Mouse (Mus musculus) neutrophil, adult 5-6 weeks (primary cell): ENCODE data around the gene 4933402D24Rik. TPM values are rescaled to one million over a fixed set of nuclear protein-coding genes. Genes with fewer than 3 reads are reported as not detected.

ENCODE experiments used
- ATAC-seq: fragments of 151-379, 151-347 bp; 2 replicates; pipeline ENCODE4 v1.8.0; 2017; ENCODE audit warnings: mild to moderate bottlenecking, moderate TSS enrichment; ENCODE audit not compliant: insufficient number of reproducible peaks, poor library complexity, low FRiP score, severe bottlenecking; ENCODE audit errors: extremely low read depth
- total RNA-seq: library from RNA; stranded (forward); fragments of 200-1000 nt; gene quantifications from 2 replicates; pipeline ENCODE4 v1.2.3, GENCODE M21; 2017

4933402D24Rik gene
- total RNA-seq: not detected in 2 replicates

- no peak for ATAC-seq
Measured at GRCm38 (mm10) chr1:63769167-63769566, at the start of gene 4933402D24Rik. 4933402D24Rik (minus strand) TSS chr1:63769267.

DNA sequence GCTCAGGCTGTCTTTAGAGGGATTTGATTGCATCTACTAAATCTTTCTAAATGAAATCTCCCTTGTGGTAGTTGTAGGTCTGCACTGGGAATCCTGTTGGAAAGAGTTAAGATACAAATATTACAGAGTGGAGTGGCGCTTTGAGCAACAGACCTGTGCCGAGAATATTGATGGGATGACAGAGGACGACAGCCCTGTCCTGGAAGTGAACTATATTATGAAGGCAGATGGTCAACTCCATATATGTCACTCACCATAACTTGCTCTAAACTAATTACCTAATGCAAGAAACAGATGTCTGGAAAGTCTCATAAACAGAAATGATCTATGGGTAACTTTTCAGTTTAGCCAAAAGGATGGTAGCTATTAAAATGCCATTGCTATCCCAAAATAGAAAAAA, 39.5 kb upstream of the 4933402D24Rik start:
- ATAC-seq: no peak

GRCm38 (mm10) chr1:63805095-63805494, 36.0 kb upstream of the 4933402D24Rik start:
- ATAC-seq: no peak

DNA sequence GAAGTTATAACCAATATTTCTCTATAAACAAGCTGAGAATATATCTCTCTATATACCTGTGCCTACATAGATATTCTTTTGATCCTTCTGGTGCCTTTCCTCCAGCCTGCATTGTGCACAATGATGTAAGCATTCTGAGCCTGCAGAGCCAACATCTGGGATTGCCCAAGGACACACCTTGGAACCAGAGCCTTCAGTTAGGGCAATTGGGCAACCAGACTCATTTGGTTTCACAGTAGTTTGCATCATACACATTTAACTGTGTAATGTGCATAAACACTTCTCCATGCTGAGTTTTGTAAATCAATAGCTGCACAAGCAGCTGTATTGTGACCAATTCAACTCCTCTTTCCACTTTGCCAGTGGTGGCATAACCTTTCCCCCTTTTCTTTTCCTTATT, 25.3 kb upstream of the 4933402D24Rik start:
- no peak for ATAC-seq

DNA sequence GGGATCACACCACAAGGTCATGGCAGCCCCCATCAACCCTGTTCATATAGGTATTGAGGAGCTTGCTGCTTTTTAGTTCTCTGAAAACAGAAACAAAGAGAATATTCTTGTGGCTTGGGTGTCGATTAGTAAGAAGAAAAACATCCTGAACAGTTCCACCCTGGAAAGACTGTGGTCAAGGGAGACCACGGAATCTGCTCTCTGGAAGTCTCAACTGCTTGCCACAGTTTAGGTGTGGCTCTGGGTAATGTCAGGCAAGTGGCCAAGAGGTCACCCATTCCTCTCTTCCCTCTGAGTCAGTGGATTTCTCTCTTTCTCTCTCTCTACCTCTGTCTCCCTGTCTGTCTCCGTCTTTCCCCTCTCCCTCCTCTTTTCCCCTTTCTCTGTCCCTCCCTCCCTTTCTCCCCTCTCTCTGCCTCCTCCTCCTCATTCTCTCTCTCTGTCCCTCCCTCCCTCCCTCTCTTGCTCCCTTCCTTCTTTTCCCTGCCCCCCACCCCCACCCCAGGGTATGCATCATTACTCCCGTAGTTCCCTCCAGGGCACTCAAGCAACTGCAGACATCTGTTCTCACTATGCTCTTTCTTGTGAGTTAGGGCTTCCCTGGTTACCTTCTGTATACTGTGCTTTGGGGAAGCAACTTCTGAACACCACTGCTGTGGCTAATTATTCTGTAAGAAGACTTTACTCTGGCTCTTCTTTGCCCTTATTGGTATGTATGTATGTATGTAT, 8.0 kb upstream of the 4933402D24Rik start:
- no peak for ATAC-seq

DNA sequence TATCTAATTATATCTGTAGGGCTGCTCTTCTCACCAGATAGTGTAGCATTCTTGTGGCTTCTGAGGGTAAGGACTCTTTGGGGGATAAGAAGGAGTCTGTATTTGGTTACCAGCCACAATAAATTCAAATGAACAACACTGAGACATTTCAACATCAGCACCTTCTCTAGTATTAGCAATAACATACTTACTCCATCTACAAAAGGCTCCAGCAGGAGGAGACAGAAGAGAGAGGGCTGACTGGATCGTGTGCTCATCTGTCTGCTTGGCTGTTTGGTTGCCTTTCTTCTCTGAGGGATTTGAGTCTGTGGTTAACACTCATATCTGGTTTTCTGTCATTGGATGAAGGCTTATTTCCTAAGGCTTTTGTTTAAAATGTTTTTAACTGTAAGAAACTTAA, 7.3 kb upstream of the 4933402D24Rik start:
- no peak for ATAC-seq

- no peak for ATAC-seq
Measured at GRCm38 (mm10) chr1:63770309-63770708, 1.2 kb upstream of the 4933402D24Rik start.

DNA sequence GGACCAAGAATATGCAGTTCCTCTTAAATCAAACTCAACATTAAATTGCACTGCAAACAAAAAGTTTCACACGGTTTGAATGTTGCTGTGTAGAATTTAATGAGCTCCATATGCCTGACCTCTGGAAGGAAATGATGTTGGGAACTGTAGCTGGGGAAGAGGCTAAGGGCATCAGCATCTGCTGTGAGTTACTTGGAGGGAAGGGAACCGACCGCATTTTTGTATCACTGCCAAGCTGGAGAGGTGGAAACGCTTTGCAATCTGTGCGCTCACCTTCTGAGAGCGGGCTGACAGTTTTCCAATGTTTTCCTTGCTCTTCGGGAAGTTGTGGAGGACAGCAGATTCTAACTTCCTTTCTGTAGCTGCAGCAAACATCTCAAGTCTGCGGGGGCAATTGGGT, 955 bp downstream of the 4933402D24Rik start:
- ATAC-seq: no peak

DNA sequence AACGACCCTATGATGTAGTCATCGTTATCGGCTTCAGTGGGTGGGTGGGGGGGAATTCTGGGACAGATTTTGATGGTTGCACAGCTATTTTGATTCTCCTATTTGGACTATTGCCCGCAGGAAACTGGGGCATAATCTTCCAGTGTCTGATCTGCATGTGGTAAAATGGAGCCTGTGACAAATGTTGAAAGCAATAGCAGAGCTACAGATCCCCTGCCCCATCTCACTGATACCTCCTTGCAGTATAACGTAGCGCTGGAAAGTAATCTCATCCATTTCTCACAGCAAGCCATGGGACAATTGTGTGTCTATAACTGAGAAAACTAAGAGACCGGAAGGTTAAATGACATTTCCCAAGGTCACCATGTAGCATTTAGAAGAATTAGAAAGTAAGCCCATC, 4.7 kb downstream of the 4933402D24Rik start:
- no peak for ATAC-seq

- ATAC-seq: no peak
Measured at GRCm38 (mm10) chr1:63763881-63764386, 5.1 kb downstream of the 4933402D24Rik start.

DNA sequence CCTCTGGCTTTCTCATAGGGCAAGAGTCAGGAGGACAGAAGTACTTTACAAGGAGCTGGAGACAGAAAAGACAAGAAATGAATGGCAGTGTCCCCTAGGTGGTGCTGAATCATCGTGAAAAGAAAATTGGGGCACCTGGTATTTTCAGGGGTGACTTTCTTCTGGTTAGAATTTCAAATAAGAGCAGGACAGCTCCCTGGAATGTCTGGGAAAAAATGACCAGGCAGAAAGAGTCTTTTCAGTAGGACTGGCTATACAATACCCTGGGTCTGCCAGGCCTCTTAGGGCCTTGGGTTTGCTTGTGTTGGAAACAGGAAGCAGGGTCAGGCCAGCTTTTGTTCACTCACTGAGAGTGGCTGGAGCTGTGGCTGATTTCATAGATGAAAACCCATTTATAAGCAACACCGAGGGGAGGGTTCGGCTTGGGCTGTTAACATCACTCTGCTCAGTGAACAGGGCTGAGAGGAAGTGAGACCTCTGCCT, 5.8 kb downstream of the 4933402D24Rik start:
- ATAC-seq: no peak

GRCm38 (mm10) chr1:63756005-63756404, 13.1 kb downstream of the 4933402D24Rik start:
- ATAC-seq: no peak

GRCm38 (mm10) chr1:63730240-63730771, 38.8 kb downstream of the 4933402D24Rik start, which contains the start of the genes Mdh1b and Fastkd2:
Mdh1b (minus strand) TSS chr1:63730318.
Fastkd2 (plus strand) TSS chr1:63730614.
- ATAC-seq: peak; percentile 98

DNA sequence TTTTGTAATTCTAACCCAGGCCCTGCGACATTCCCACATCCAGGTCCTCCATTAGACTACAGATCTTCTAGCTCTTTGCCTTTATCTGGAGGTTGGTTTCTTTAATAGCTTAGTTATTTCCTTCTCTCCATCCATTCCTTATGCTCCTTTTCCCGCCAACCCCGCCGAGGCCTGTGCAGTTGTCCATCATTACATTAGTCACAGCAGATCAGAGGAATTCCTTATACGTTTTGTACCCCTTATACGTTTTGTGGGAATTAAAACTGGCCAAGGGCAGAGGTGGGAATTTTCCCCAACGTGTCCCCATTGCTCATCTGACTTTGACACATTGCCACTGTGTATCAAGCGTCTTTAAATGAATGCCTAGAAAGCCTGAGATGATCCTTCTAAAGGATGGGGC, 39.3 kb downstream of the 4933402D24Rik start:
- no peak for ATAC-seq

GRCm38 (mm10) chr1:63720161-63720560, 48.9 kb downstream of the 4933402D24Rik start:
- no peak for ATAC-seq

- no peak for ATAC-seq
Measured at GRCm38 (mm10) chr1:63708876-63709275, 60.2 kb downstream of the 4933402D24Rik start.

DNA sequence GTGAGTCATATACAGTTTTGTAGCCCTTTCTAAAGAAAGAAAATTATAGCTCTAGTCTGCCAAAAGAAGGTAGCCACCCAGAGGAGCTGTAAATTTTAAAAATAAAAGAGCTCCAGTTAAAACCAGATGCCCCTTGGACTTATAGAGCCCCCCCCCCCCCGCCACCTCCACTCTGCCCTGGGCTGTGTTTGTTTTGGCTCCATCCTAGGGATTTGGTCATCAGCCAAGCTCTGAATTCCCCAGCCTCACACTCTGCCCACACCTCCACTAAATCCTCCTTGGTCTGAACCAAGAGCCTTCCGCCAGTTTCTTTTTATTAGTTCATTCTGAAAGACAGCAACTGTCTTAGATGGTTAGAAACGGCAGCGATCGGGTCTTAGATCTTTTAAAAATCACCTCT, 63.3 kb downstream of the 4933402D24Rik start:
- no peak for ATAC-seq
